Mouse (Mus musculus) ES-Bruce4 (cell line): Measurements from ENCODE around the gene Myb.

Source experiments
- CTCF ChIP-seq: IDR thresholded peaks from one replicate; pipeline ENCODE4 v1.8.1; 2011; ENCODE audit warnings: low read depth, low read length
- EP300 ChIP-seq: IDR thresholded peaks from 2 replicates; pipeline ENCODE4 v1.6.1; 2011; ENCODE audit warnings: low read depth, low read length; ENCODE audit not compliant: insufficient read depth
- POLR2A ChIP-seq: IDR thresholded peaks from one replicate; pipeline ENCODE4 v1.8.1; 2011; ENCODE audit warnings: low read length; ENCODE audit not compliant: insufficient read depth

DNA sequence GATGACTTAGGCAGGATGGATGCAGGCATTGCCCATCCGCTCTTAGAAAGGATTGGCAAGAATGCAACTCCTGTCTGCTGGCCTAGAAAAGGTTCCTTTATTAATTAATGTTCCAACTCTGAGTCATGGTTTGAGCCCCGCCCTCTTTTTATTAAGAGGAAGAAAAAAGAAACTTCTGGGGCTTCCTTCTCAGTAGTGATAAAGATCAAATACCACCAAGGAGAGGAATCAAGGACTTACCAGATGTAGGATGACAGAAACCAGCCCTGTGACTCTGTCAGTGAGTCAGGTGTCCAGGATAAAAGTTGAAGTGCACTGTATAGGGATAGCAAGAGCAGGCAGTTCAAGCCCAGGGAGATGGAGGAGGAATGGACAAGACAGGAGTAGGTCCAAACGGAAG, 42.4 kb downstream of the Myb start:
- TF ChIP-seq POLR2A (no peak), CTCF (no peak), EP300 (no peak)
